Mouse (Mus musculus) adrenal gland, postnatal 25 days (tissue): ENCODE results near the gene Magi1. TPM values are rescaled to one million over a fixed set of nuclear protein-coding genes. Genes with fewer than 3 reads are reported as not detected.
"Not testable (repeated sequence)": the region's sequence is repeated elsewhere in the genome, so short reads cannot be mapped to it uniquely, and the experiment has no call there.

Experiments used
- DNase-seq: peaks from one replicate; pipeline ENCODE4 v3.0.0; 2021; ENCODE audit warnings: mixed read lengths
- total RNA-seq: library from RNA; stranded (reverse); gene quantifications from 2 replicates; pipeline ENCODE4 v1.2.3, GENCODE M21; 2021

Gene Magi1
- total RNA-seq, 1 experiment from 2014 or later = 13.0 TPM

DNA sequence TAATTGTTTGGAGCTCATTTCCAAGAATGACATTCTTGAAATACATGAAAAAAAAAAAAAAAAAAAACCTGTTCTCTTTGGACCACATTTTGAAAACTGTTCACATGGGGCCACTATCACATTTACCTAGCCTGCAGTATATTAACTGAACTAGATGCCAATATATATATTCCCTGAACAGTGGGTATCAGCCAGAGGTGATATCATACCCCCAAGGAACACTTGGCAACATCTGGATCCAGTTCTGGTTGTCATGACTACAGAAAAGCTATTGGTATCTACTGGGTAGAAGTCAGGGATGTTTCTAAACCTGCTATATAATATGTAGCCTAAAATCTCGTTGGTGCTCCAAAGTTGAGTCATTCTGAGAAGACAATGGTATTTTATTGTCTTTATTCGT, 224.6 kb downstream of the Magi1 start:
- DNase-seq = no peak

- DNase-seq = peak; percentile 61
Measured at GRCm38 (mm10) chr6:94053920-94054319, 229.8 kb downstream of the Magi1 start.

DNA sequence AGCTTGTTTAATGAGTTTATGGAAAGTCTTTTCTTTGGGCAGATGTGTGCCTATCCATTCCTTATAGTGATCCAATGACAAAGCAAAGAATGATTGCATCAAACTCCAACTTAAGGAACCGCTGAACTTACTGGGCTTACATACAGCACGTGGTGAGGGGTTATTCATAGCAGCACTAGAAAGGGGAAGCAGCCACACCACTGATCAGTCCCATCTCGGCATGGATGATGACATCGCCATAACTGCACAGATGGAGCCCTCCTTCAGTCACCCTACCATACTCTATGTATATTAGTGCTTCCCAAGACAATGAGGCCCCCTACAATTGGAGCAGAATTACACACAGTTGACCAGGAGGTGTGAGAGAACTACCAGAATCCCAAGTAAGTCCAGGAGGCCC, 238.5 kb downstream of the Magi1 start:
- no peak for DNase-seq

GRCm38 (mm10) chr6:94043461-94043860, 240.3 kb downstream of the Magi1 start:
- DNase-seq = no peak

DNA sequence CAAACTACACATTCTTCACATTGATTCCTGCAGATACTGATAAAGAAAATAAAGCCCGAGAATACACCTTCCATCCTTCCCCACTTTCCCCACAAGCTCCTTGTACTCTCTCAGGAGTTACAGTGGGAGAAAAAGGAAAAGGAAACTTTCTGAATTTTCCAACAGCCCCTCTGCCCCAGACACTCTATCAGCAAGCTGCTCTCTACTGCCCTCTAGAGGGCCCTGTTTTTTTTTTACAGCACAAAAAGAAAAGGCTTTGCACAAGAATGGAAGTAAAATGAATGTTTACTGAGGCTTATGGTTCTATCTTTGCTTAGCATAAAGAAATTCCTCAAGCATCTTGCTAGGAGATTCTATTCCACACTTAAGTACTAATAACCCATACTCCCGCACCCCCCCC, 243.6 kb downstream of the Magi1 start:
- no peak for DNase-seq

DNA sequence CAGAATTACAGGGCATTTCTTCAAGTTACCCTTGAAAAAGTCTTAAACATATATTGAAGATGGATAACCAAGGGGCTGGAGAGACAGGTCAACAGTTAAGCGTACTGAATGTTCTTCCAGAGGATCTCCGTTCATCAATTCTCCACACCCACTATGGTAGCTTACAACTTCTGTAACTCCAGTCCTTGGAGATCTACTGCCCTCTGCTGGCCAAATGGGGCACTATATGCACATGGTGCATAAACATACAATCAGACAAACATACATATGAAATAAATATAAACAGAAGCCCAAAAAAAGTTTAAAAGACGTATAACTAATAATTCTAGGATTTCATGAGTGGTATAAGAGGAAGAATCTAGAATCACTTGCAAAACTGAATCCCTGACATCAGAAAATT, 244.8 kb downstream of the Magi1 start:
- DNase-seq = no peak

DNA sequence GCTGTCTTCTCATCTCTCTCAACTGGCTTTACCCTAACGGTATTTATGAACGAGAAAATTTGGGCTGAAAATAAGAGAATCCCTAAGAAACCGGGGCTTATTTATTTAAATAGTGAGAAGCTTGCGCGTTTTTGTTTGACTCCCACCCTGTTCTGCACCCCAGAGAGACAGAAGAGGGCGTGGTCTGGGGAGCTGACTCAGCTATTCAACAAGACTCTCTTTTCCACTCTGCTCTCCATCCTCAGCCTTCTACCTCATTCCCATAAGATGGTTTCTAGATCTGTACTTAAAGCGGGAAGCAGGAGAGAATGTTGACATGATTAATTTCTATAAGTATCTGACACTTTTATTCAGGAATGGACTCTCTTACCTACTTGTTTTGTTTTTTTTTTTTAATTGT, 247.2 kb downstream of the Magi1 start:
- no peak for DNase-seq

- DNase-seq = peak; percentile 14
Measured at GRCm38 (mm10) chr6:94026361-94026760, 257.4 kb downstream of the Magi1 start.

- DNase-seq = no peak
Measured at GRCm38 (mm10) chr6:94022437-94022836, 261.3 kb downstream of the Magi1 start.

DNA sequence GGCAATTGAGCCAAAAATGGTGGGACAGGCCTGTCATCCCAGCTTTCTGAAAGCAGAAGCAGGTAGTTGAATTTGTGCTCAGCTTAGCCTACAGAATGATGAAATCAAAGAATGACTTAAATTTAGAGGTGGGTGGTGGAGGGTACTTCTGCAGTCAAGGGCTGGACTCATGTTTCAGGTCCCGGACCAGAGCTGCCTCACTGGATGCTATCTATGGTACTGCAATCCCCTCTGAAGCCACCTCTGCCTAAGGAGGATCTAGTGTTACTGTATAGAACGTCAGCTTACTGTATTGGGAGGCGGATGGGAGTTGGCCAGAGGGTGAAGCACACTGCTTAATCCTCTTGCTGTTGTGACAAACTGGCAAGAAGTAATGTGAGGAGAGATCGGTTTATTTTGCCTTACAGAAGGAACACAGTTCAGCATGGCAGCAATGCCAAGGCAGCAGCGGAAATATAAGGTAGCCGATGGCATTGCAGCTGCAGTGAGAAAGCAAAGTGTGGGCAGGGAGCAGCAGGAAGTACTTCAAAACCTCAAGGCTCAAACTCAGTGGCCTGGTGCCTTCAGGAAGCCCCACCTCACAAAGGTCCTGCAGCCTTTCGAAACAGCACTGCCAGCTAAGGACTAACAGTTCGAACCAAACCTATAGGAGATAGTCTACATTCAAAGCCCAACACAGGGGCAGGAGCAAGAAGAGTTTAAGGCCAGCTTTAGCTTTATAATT, 262.3 kb downstream of the Magi1 start:
- DNase-seq = no peak

GRCm38 (mm10) chr6:94020566-94020965, 263.2 kb downstream of the Magi1 start:
- DNase-seq = no peak

DNA sequence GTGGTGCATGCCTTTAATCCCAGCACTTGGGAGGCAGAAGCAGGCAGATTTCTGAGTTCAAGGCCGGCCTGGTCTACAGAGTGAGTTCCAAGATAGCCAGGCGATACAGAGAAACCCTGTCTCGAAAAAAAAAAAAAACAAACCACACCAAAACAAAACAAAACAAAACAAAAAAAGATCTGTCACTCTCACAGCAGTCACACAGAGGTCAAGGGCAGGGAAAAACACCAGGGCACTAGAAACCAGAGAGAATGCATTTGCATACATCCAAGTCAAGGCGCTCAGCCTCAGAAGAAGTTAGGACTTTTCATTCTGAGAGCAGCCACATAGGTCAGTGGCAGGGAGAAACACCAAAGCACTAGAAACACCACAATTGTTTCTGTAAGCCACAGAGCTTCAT, 263.8 kb downstream of the Magi1 start:
- no peak for DNase-seq

DNA sequence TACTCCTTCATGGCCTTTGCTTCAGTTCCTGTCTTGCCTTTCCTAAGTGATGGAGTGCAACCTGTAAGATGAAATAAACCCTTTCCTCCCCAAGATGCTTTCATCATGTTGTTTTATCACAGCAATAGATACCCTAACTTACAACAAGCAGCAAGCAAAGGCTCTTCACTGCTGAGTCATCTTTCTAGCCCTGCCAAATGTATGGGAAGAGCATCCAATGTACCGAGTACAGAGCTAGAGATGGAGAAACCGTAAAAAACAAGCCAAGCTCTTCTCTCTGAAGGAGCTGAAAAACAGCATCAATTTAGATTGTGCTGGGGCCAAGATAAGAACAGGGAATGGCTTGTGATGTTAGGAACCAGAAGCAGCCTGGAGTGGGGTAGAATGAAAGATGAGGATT, 270.0 kb downstream of the Magi1 start:
- DNase-seq = no peak

DNA sequence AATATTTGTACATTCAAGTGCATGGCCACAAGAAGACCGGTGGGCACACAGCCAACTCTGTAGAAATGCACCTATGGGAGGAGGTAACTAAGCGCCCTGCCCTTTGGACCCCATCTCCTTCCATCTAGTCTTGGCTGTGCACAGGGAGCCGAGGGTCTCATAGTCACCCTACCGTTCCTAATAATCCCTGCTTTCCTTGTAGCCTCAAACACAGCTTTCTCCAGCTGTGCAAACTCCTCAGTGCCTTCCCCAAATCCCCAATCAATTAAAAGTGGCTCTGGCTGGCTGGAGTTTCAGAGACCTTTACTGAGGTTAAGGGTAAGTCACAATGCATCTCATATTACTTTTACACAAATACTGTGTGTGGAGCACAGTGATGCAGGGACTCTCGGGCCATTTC, 271.8 kb downstream of the Magi1 start:
- DNase-seq = no peak

DNA sequence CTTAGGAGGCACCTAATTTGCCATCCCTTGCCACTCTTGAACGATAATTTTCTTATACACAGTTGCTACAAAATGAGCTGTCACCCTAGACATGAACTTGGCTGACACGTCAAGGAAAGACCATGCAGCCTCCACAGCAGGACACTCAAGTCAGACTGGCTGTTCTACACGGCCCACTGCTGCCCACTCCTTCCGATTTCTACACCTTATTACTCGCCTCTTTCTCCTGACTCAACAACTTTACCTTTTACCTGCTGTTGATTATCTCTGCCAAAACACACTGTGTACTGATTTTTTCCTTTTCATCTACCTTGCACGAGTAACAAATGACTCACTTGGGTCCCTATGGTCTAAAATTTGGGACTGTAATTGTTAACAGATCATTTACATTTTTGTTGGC, 272.2 kb downstream of the Magi1 start:
- no peak for DNase-seq

- no peak for DNase-seq
Measured at GRCm38 (mm10) chr6:94008577-94008976, 275.1 kb downstream of the Magi1 start.

DNA sequence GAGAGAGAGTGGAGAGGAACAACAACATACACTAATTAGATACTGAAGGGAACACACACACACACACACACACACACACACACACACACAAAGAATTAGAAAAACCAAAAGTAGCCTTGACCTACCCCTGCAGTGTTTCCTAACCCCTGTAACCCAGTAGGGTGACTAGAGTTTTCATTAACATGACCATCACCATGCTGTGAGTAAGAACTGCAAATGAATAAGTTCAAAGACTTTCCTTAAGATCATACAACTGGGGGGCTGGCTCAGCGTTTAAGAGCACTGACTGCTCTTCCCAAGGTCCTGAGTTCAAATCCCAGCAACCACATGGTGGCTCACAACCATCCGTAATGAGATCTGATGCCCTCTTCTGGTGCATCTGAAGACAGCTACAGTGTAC, 280.1 kb downstream of the Magi1 start:
- not testable (repeated sequence) for DNase-seq

DNA sequence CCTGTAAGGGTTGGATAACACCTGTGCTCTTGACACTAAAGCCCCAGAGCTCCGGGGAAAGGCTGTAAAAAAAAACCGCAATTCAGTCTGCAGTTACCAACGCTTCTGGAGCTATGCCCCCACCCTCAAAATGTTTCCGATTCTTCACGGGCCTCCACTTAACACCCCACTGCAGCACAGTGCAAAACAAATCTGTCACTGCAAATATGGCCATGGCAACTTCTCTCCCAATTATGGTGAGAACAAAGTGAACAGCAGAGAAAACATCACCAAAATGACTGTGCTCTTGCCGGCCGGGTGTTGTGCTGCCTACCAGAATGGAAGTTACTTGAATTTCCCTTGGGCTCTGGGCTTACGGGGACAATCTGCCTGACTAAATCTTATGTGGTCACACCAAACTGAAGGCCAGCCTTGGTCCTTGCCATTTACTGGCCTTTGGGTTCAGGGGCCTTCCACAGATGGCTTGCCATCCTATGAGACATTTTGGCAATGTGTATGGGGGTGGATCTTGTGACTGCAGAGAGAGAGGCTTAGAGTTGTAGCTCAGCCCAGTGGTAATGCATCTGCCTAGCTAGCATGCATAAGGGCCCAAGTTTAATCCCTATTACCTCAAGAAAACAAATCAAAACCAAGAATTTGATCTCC, 286.8 kb downstream of the Magi1 start:
- peak; percentile 11 for DNase-seq

GRCm38 (mm10) chr6:93987561-93987960, 296.2 kb downstream of the Magi1 start:
- no peak for DNase-seq

- peak; percentile 44 for DNase-seq
Measured at GRCm38 (mm10) chr6:93985111-93985510, 298.6 kb downstream of the Magi1 start.

GRCm38 (mm10) chr6:93983551-93983950, 300.2 kb downstream of the Magi1 start:
- DNase-seq = no peak

GRCm38 (mm10) chr6:93981211-93981610, 302.5 kb downstream of the Magi1 start:
- DNase-seq = no peak

- DNase-seq = no peak
Measured at GRCm38 (mm10) chr6:93979241-93979640, 304.5 kb downstream of the Magi1 start.

- DNase-seq = no peak
Measured at GRCm38 (mm10) chr6:93968721-93969120, 315.0 kb downstream of the Magi1 start.
